Mouse (Mus musculus) liver, embryonic 14.5 days (tissue): ENCODE data around the gene Xkr7.

Experiments used
- CTCF ChIP-seq: IDR thresholded peaks from 2 replicates; pipeline ENCODE4 v1.5.1; 2016; ENCODE audit warnings: antibody characterized with exemption, low read depth, control low read depth
- EP300 ChIP-seq: IDR thresholded peaks from 2 replicates; pipeline ENCODE4 v1.6.1; 2016; ENCODE audit warnings: antibody characterized with exemption, low read depth

- no peak for TF ChIP-seq EP300
- TF ChIP-seq CTCF: no peak
These were observed 31.7 kb downstream of the Xkr7 start for GRCm38 (mm10) chr2:153063394-153063793.
